Mouse (Mus musculus) small intestine, adult 2 months (tissue): ENCODE measurements around the gene Tfap2a. TPM values are rescaled to one million over a fixed set of nuclear protein-coding genes. Genes with fewer than 3 reads are reported as not detected.

Source experiments
- H3K27ac ChIP-seq: fragments of 200-500 bp; 2 replicates; pipeline ENCODE4 v1.5.1; 2012; ENCODE audit warnings: low read depth, low read length, control low read depth, inconsistent platforms; ENCODE audit not compliant: insufficient read depth
- H3K27me3 ChIP-seq: fragments of 200-500 bp; 2 replicates; pipeline ENCODE4 v1.6.1; 2012; ENCODE audit warnings: mild to moderate bottlenecking, moderate library complexity, low read length, inconsistent platforms; ENCODE audit not compliant: control insufficient read depth, insufficient read depth
- H3K36me3 ChIP-seq: fragments of 200-500 bp; 2 replicates; pipeline ENCODE4 v1.6.1; 2012; ENCODE audit warnings: mild to moderate bottlenecking, low read length, control low read depth, inconsistent platforms; ENCODE audit not compliant: control insufficient read depth, insufficient read depth
- H3K4me1 ChIP-seq: fragments of 200-500 bp; 2 replicates; pipeline ENCODE4 v1.6.1; 2012; ENCODE audit warnings: low read length, inconsistent platforms, mixed read lengths; ENCODE audit not compliant: control insufficient read depth, insufficient read depth, insufficient read length
- H3K4me3 ChIP-seq: fragments of 200-500 bp; 2 replicates; pipeline ENCODE4 v1.5.1; 2012; ENCODE audit warnings: low read depth, mild to moderate bottlenecking, control low read depth, inconsistent platforms, low read length, moderate library complexity
- CTCF ChIP-seq: fragments of 200-500 bp; IDR thresholded peaks from 2 replicates; pipeline ENCODE4 v1.5.1; 2012; ENCODE audit warnings: low read depth, mild to moderate bottlenecking, control low read depth, inconsistent platforms, low read length, moderate library complexity, mixed read lengths; ENCODE audit not compliant: insufficient replicate concordance, insufficient read length; ENCODE audit errors: extremely low read depth
- POLR2A ChIP-seq: fragments of 200-500 bp; IDR thresholded peaks from 2 replicates; pipeline ENCODE4 v1.6.1; 2012; ENCODE audit warnings: low read depth, mild to moderate bottlenecking, control low read depth, inconsistent platforms, low read length, moderate library complexity
- WGBS: fragments of 180-500 bp; shearing (Covaris S2); methylation state at CpG from one replicate; pipeline ENCODE4 v1.1.7; 2018; 5-methylcytosine and 5-hydroxymethylcytosine counted together
- polyA plus RNA-seq: library from polyadenylated mRNA; depleted of rRNA; stranded (reverse); fragments of >200 nt; gene quantifications from 2 replicates; pipeline ENCODE4 v1.2.3, GENCODE M21; 2012

The Tfap2a gene
- polyA plus RNA-seq, 1 experiment = 0.04 TPM

DNA sequence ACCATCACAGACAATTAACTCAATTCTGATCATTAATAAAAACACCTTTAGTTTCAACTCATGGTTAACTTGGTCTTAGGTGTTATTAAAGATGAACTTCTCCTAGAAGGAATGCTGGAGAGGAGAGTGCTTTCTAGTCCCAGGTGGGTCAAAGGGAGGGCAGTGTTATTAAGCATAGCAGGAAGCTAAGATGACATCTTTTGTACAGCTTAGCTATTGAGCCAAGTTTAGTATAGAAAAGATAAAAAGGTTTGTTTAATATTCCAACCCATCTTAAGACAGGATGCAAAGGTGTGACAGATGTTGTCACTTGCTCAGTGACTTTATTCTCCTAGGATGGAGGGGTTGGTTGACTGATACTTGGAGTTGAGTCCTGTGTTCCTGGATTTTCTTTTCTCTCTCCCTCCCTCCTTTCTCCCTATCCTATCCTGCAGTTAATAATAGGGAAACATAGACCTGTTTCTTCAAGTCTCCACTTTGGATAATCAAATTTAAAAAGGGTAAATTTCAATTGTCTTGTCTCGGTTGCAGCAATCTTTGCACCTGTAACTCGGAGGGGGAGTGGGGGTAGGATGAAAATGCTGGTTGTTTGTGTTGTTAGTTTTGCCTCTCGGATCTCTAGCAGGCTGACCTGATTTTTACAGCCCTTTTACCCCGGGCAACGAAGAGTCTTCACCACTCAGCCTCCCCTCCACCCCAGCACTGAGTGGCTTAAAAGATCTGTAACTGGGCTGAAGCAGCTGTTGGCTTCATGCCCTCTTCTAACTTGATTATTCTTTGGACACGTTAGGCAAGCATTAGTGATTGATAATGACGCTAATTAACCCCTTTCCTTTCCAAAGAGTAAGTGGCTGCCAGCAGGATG lies 26.3 kb downstream of the Tfap2a start:
- peaks cover 65% of the 10 kb centered on the region for H3K27me3 ChIP-seq
- H3K27ac ChIP-seq = no peak overlapping the region
- WGBS = 2% methylated on average over 7 of the region's 7 CpGs
- TF ChIP-seq CTCF (no peak), POLR2A (no peak)
- H3K36me3 ChIP-seq = no peaks in the 10 kb centered on the region
- no peak overlapping the region for H3K4me3 ChIP-seq
- peaks cover 2% of the 10 kb centered on the region; the same call in 1 of the 2 replicates for H3K4me1 ChIP-seq

DNA sequence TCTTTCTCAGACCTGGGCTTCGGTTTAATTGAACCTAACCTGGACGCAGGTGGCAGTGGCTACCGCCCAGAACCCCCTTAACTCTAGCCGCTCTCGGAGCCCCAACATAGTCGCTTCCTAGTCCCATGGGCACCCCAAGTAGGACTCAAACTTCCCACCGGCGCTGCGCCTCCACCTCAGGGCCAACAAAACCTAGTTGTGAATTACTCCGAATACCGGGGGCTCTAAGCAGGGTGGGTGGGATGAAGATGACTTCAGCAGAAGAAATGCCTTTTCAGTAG lies 28.2 kb downstream of the Tfap2a start:
- H3K4me3 ChIP-seq = no peak overlapping the region
- 6% methylated on average over 11 of the region's 11 CpGs for WGBS
- no peak for TF ChIP-seq CTCF
- TF ChIP-seq POLR2A = no peak
- H3K36me3 ChIP-seq = no peaks in the 10 kb centered on the region
- H3K27me3 ChIP-seq = peaks cover 66% of the 10 kb centered on the region
- no peak overlapping the region for H3K27ac ChIP-seq
- no peaks in the 10 kb centered on the region for H3K4me1 ChIP-seq

- WGBS = 4% methylated on average over 21 of the region's 21 CpGs
- peaks cover 66% of the 10 kb centered on the region for H3K27me3 ChIP-seq
- no peaks in the 10 kb centered on the region for H3K36me3 ChIP-seq
- H3K27ac ChIP-seq = no peak overlapping the region
- H3K4me3 ChIP-seq = no peak overlapping the region
- TF ChIP-seq CTCF (no peak), POLR2A (no peak)
- no peaks in the 10 kb centered on the region for H3K4me1 ChIP-seq
Measured at GRCm38 (mm10) chr13:40709321-40710061, 28.7 kb downstream of the Tfap2a start.

DNA sequence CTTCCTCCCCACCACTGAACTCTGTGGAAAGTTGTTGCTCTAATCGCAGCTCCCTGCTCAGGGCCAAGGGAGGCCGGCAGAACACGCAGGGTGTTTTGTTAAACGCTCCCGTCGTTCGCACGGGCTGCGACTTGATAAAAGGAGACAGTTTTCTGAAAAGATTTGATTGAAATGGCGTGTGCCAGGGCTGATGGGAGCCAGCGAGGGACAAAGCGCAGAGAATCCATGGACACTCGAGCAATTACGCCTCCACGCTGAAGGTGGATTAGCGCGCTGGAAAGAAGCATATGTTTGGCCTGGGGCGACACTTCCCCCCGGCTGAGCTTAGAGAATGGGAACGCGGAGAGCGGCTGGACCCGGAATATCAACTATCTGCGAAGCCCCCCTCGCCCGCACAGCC lies 29.3 kb downstream of the Tfap2a start:
- no peak overlapping the region for H3K27ac ChIP-seq
- H3K4me1 ChIP-seq = no peaks in the 10 kb centered on the region
- H3K4me3 ChIP-seq = no peak overlapping the region
- TF ChIP-seq POLR2A = no peak
- TF ChIP-seq CTCF = no peak
- WGBS = 3% methylated on average over 26 of the region's 26 CpGs
- no peaks in the 10 kb centered on the region for H3K36me3 ChIP-seq
- peaks cover 69% of the 10 kb centered on the region for H3K27me3 ChIP-seq

DNA sequence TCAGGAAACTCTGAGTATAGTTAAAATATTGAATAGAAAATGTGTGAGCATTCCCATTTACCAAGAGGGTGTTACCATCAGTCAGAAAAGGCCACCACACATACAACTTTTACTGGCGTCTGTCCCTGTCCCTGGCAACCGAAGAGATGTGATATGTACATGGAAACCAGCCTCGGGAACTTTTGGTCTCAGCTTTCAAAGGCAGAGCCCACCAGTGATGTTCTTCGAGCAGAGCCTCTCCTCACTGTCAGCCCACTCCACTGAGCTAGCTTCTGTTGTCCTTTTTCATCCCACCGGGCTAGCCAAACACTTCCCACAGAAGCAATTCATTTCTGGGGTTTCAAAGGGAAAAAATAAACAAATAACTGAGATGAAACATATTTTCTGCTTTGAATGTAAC lies 29.9 kb downstream of the Tfap2a start:
- Histone ChIP-seq H3K27me3 (peaks cover 73% of the 10 kb centered on the region), H3K36me3 (no peaks in the 10 kb centered on the region), H3K4me3 (no peak overlapping the region), H3K27ac (no peak overlapping the region), H3K4me1 (no peaks in the 10 kb centered on the region)
- no peak for TF ChIP-seq POLR2A
- TF ChIP-seq CTCF = no peak
- WGBS = 2% methylated on average over 5 of the region's 5 CpGs

GRCm38 (mm10) chr13:40707646-40708045 lies 30.5 kb downstream of the Tfap2a start:
- Histone ChIP-seq H3K27me3 (peaks cover 76% of the 10 kb centered on the region), H3K4me3 (no peak overlapping the region), H3K36me3 (no peaks in the 10 kb centered on the region), H3K4me1 (no peaks in the 10 kb centered on the region), H3K27ac (no peak overlapping the region)
- no peak for TF ChIP-seq POLR2A
- no peak for TF ChIP-seq CTCF
- 2% methylated on average over 3 of the region's 3 CpGs for WGBS

DNA sequence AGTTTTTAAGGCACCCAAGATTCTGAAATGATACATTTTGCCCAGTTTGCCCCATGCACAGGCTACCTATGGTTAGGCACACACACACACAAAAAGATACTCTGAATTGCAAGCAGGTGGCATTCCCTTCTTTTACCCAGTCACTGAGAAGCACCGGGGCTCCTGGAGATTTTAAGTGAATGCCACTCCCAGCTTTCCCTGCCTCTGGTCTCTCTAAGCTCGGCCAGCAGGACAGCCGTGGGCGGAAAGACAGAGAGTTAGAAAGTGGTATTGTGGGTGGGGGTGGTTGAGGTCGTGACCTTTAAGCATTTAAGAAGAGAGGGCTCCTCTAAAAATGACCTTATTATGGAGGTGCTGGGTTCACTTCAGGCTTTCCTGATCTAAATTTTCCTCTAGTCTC lies 31.6 kb downstream of the Tfap2a start:
- TF ChIP-seq CTCF (no peak), POLR2A (no peak)
- Histone ChIP-seq H3K4me1 (no peaks in the 10 kb centered on the region), H3K27me3 (peaks cover 77% of the 10 kb centered on the region), H3K36me3 (no peaks in the 10 kb centered on the region), H3K4me3 (no peak overlapping the region), H3K27ac (no peak overlapping the region)
- WGBS = 7% methylated on average over 5 of the region's 5 CpGs
